Mouse (Mus musculus) WW6 (cell line): ENCODE measurements around the gene Rab15.
"Not testable (repeated sequence)": the region's sequence is repeated elsewhere in the genome, so short reads cannot be mapped to it uniquely, and the experiment has no call there.

ENCODE experiments used
- DNase-seq: peaks from one replicate; pipeline ENCODE4 v3.0.0-alpha.2; 2013; ENCODE audit warnings: low read depth, low spot score

The Rab15 gene

GRCm38 (mm10) chr12:76818908-76819307 lies 3.8 kb downstream of the Rab15 start:
- no peak for DNase-seq

DNA sequence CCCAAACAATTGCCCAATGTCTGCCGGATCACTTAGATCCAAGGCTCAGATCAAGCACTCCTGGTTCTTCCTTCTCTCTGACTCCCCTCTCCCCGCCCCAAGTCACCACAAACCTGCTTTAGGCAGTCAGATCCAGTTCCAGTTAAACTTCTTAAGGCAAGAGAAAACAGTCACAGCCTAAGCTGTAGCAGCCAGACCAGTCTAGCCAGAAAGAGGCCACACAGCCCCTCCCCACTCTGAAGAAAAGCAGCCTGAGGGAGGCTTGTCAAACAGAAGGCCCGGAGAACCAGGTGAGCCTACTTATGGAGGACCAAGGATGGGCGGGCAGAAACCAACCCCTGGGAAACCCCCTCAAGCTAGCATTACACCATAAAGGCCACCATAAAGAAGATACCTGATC lies 4.6 kb downstream of the Rab15 start:
- DNase-seq: no peak

DNA sequence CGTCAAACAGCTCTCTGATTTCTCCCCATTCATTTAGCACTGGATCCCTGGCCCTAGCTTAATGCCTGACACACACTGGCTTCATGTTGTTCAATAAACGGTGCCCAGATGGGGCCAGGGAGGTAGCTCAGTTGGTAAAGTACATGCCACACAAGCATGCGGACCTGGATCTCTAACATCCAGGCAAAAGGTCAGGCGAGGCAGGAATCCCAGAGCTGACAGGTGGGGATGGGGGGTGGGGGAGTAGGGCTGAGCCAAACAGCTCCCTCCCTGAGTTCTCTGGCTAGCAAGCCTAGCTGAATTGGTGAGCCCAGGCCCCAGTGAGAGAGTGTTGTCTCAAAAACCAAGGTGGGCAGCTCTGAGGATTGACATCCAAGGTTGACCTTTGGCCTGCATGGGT lies 5.5 kb downstream of the Rab15 start:
- DNase-seq: no peak

DNA sequence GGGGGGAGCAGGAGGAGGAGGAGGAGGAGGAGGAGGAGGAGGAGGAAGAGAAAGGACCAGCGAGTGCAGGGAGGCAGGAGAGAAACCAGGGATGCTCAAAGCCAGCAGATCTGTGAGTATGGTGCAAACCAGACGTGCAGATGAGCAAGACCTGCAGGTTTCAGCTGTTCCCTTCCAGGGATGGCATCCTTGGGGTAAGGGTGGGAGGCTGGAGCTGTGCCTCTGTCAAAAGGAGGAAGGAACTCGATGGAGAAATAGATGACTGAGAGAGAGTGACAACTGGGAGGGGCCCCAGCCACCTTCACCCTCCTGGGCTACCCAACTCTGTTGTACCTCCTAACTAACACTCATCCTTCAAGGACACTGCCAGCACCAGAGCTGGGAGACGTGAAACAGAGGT lies 6.0 kb downstream of the Rab15 start:
- no peak for DNase-seq

GRCm38 (mm10) chr12:76814120-76814519 lies 8.6 kb downstream of the Rab15 start:
- no peak for DNase-seq

- no peak for DNase-seq
Observed at GRCm38 (mm10) chr12:76813543-76813942, 9.2 kb downstream of the Rab15 start.

DNA sequence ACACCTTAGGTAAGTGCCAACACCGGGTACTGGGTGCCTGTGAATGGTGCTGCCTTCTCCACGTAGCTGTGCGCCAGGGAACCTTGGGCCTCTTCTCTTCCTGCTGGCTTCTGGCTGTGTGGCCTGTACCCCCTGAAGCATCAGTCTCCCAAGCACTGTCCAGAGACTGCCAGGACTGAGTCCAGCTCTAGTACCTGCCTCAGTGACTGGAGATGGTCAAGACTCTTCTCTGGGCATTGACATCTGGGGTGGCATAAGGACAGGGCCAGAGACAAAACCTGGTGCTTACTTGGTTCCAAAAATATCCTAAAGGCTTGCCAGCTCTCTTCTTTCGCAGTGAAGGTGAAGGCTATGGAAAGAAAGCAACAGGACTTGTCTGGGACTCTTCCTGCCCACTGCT lies 11.7 kb downstream of the Rab15 start:
- DNase-seq: no peak

GRCm38 (mm10) chr12:76810491-76810890 lies 12.2 kb downstream of the Rab15 start:
- no peak for DNase-seq

DNA sequence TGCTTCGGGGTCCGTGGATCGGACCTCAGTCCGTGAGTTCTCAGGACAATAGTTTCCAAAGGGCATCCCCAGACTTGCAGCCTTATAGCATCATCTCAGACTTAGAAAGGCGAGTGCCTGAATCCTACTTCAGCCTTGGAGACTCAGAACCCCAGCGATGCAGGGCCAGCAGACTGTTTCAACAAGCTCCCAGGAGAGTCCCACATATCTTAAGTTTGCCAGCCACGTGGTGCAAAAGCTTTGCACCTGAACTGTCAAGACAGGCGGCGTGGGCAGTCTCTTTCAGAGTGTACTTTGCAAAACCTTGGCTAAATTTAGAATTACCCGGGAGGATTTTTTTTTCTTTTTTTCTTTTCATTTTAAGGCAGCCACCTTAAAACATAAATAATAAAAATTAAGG lies 14.9 kb downstream of the Rab15 start:
- no peak for DNase-seq

DNA sequence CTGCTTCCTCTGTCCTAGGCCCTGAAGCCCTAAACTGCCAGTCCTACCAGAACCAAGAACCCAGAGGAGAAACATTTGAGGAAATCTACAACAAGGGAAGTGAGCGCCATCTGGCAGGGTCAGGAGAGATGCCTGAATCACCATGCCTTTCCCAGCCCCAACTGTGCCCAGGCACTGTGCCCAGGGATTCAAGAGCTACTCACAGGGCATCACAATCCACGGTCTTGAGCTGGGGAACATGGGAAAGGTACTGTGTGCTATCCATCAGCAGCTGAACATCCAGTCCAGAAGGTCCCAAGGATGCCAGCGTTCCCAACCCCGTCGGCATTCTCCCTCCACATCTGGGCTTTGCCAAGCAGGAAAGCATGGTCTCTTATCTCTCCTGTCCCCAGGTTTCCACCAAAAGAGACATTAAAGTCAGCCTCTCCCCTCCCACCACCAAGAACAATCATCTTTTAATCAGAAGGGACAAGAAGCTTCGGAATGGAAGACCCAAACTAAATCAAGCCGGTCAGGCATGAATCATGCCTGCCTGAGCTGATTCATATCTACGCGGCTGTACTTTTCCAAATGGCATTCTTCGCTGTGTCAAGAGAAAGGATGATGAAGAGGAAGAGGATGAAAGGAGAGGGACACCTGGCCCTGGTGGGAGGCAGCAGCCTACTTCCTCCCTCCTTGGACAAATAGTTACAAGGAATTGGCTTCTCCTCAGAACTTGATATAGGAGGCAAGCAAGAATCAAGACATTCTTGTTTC lies 17.5 kb downstream of the Rab15 start:
- no peak for DNase-seq

DNA sequence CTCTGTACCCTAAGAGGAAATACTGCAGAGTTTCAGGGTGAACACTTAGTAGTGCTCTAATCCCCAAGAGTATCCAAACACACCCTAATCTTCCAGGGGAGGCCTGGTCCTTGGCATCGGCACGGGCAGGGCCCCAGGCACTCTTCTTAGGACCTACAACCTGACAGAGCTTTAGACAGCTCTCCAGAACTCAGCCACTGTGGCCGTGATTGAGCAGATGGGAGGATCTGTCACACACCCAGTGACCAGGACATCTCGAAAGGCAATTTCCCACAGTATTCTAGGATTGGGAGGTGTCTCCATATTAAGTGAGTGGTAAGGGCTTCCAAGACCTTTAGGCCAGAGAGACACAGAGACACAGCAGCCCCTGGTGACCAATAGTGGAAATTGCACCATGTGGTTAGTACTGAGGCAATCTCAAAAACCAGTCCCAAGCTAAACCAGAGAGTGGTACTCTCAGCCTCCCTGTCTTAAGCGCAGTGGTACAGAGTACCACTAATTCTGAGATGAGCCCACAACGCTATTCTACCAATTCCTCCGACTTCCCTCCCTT lies 18.9 kb downstream of the Rab15 start:
- DNase-seq: no peak

GRCm38 (mm10) chr12:76803028-76803427 lies 19.7 kb downstream of the Rab15 start:
- no peak for DNase-seq

GRCm38 (mm10) chr12:76798008-76798720 lies 24.5 kb downstream of the Rab15 start:
- no peak for DNase-seq

DNA sequence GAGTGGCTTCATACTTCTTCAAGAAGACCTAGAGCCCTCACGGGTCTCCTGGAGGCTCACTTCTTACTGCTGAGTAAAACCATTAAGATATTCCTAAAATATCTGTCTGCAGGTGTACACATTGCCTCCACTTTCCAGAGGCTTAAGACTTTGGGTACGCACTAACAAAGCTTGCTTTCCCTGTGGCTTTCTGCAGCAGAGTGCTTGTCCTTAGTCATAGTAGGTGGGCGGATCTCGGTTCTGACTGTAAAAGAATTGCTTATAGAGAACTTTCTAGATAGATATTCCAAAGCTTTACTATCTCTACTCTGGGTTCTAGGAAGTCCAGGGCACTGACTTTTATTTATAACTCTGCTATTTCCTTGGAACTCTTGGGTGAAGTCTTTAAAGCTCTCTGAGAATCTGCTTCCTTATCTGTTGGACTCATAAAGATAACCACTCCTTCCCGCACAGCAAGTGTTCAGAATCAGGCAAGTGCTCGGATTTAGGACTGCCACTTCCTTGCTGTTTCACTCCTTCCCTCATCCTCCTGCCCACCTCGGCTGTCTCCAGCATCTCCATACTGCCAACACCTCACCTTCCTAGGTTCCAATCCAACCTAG lies 25.7 kb downstream of the Rab15 start:
- DNase-seq: no peak

DNA sequence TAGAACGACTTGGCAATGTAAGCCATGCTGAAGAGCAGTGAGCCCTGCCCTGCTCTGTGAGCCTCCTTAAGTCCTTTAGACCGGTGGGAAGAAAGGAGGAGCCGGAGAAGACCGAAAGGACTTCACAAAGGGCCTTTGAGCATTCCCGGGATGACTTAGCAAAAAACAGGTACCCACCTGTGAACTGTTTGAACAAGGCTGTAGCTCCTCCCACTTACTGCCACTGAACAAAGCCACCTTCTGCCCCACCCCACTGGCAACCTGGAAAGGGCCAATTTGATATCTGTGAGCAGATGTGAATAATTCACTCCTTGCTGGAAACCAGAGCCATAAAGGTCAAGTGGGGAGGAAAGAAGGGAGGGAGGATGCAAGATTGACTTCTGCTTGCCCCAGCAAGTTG lies 27.4 kb downstream of the Rab15 start, which contains the start of gene Gpx2:
TSS of gene Gpx2 (minus strand) at position 205 of the 400 bp plus-strand sequence.
- DNase-seq: peak; percentile 28

GRCm38 (mm10) chr12:76792540-76792939 lies 30.2 kb downstream of the Rab15 start:
- DNase-seq: not testable (repeated sequence)

- no peak for DNase-seq
Observed at GRCm38 (mm10) chr12:76790446-76791084, 32.1 kb downstream of the Rab15 start.

DNA sequence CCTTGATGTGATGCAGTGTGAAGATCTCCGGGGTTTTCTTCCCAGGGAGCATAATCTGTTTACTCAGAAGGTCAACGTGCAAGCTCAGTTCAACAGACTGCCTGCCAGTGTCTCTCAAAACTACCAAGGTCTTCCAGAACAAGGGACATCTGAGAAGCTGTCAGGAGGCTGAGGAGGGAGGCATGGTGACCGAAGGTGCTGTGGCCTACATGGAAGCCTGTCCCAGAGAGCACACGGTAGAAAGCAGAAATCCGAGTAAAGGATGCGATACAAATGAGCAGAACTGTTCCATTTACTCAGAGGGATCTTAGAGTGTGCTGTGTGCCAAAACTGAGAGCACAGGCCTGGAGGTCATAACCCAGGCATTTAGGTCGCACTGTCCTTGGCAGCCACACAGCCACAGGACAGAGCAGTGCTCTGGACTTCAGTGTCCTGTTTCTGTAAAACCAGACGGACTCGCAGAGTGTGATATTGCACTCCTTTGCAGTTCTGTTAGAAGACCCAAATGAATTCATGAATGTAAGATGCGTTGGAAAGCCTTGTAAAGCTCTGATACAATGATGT lies 38.6 kb downstream of the Rab15 start:
- DNase-seq: no peak

GRCm38 (mm10) chr12:76780639-76781468 lies 41.9 kb downstream of the Rab15 start:
- no peak for DNase-seq

- DNase-seq: no peak
Observed at GRCm38 (mm10) chr12:76779951-76780350, 42.8 kb downstream of the Rab15 start.
